Mouse (Mus musculus) hindbrain, embryonic 10.5 days (tissue): ENCODE results near the gene Ppp2r3a. TPM values are rescaled to one million over a fixed set of nuclear protein-coding genes. Genes with fewer than 3 reads are reported as not detected.

Experiments
- DNase-seq: peaks from one replicate; pipeline ENCODE4 v3.0.0-alpha.2; 2017; ENCODE audit warnings: low spot score
- H3K27ac ChIP-seq: fragments of 300-500 bp; sonication (generic); 2 replicates; pipeline ENCODE4 v1.5.1; 2016; ENCODE audit warnings: mild to moderate bottlenecking, moderate library complexity
- H3K27me3 ChIP-seq: fragments of 300-500 bp; sonication (generic); 2 replicates; pipeline ENCODE4 v1.6.1; 2016; ENCODE audit warnings: mild to moderate bottlenecking; ENCODE audit not compliant: poor library complexity, insufficient read depth, severe bottlenecking
- H3K36me3 ChIP-seq: fragments of 300-500 bp; sonication (generic); 2 replicates; pipeline ENCODE4 v1.6.1; 2016; ENCODE audit warnings: mild to moderate bottlenecking, moderate library complexity
- H3K4me1 ChIP-seq: fragments of 300-500 bp; sonication (generic); replicated peaks from 2 replicates; pipeline ENCODE4 v1.6.1; 2016; ENCODE audit warnings: mild to moderate bottlenecking
- H3K4me3 ChIP-seq: fragments of 300-500 bp; sonication (generic); 2 replicates; pipeline ENCODE4 v1.5.1; 2016; ENCODE audit warnings: mild to moderate bottlenecking, moderate library complexity
- H3K9me3 ChIP-seq: fragments of 300-500 bp; sonication (generic); 2 replicates; pipeline ENCODE4 v1.6.1; 2016; ENCODE audit warnings: mild to moderate bottlenecking, moderate library complexity
- WGBS: fragments of 180-500 bp; shearing (Covaris S2); methylation state at CpG from one replicate; pipeline ENCODE4 v1.1.7; 2016; 5-methylcytosine and 5-hydroxymethylcytosine counted together
- polyA plus RNA-seq: library from polyadenylated mRNA; unstranded; fragments of >200 nt; fragmentation: Nextera tagmentation; extraction: Ambion mirVana; gene quantifications from 2 replicates; pipeline ENCODE4 v1.2.1, GENCODE M21; 2016

The Ppp2r3a gene
- polyA plus RNA-seq, 1 experiment from 2014 or later: 9.5 TPM

- Histone ChIP-seq H3K4me1 (peaks cover 19% of the 10 kb centered on the region), H3K27ac (no peak overlapping the region), H3K4me3 (no peak overlapping the region), H3K36me3 (no peaks in the 10 kb centered on the region), H3K27me3 (no peaks in the 10 kb centered on the region), H3K9me3 (no peaks in the 10 kb centered on the region)
- DNase-seq: no peak
- WGBS: 74% methylated on average over 7 of the region's 7 CpGs
Measured at GRCm38 (mm10) chr9:101247541-101247940, 4.1 kb downstream of the Ppp2r3a start.

DNA sequence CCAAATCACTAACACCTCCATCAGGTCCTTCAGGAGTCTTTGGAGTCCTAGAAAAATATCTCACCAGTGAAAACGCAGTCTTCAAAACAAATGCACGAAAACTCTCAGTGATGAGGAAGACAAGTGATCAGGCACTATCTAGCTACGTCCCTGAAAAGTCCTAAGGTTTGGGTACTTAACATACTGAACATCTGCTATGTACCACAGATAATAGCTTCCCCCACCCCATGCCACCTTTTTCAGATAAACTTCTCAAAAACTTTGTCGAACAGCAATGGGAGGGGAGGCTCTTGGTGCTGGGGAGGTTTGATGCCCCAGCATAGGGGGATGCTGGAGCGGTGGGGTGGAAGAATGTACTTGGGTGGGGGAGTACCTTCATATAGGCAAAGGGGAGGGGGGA lies 6.1 kb downstream of the Ppp2r3a start:
- Histone ChIP-seq H3K9me3 (no peaks in the 10 kb centered on the region), H3K4me3 (no peak overlapping the region), H3K36me3 (no peaks in the 10 kb centered on the region), H3K27me3 (no peaks in the 10 kb centered on the region), H3K4me1 (peaks cover 14% of the 10 kb centered on the region), H3K27ac (no peak overlapping the region)
- DNase-seq: no peak
- WGBS: 96% methylated on average over 5 of the region's 5 CpGs

DNA sequence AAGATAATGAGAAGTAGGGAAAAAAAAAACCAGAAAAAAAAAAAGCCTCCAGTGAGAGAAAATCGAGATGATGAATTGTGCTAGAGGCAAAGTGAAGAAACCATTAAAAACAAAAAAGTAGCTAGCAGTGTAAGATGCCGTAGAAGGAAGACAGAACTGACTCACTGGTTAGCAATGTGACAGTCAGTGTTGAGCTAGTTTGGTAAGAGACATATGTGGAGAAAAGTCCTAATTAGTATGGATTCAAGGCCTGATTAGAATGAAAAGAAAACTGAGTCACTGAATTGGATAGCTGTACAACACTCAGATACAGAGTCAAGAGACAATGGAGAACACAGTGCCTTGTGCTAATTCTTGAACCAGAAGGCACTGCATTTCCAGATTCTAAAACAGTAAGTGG lies 7.9 kb downstream of the Ppp2r3a start:
- Histone ChIP-seq H3K36me3 (no peaks in the 10 kb centered on the region), H3K4me1 (no peaks in the 10 kb centered on the region), H3K27ac (no peak overlapping the region), H3K4me3 (no peak overlapping the region), H3K9me3 (no peaks in the 10 kb centered on the region), H3K27me3 (no peaks in the 10 kb centered on the region)
- WGBS: 71% methylated on average over 2 of the region's 2 CpGs
- DNase-seq: no peak

DNA sequence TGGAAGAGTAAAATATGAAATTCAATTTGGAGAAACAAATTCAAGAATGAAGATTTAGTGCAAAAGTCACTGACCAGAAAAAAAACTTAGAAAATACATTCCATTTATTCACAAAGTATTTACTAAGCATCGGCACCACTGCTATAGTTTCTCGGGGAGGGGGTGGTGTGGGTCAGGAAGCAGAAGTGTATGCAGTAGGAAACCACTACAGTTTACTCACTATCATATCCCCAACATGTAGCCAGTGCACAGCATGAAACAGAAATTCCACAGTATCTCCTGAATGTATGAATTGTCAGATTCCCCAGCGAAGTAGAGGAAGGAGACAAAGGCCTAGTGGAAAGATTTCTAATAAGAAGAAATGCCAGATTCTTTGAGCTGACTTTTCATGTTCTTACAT lies 11.4 kb downstream of the Ppp2r3a start:
- 87% methylated on average over 3 of the region's 3 CpGs for WGBS
- H3K27ac ChIP-seq: no peak overlapping the region
- no peak overlapping the region for H3K4me3 ChIP-seq
- no peaks in the 10 kb centered on the region for H3K4me1 ChIP-seq
- H3K36me3 ChIP-seq: no peaks in the 10 kb centered on the region
- H3K9me3 ChIP-seq: no peaks in the 10 kb centered on the region
- H3K27me3 ChIP-seq: no peaks in the 10 kb centered on the region
- no peak for DNase-seq

- 85% methylated on average over 2 of the region's 2 CpGs for WGBS
- H3K36me3 ChIP-seq: no peaks in the 10 kb centered on the region
- DNase-seq: no peak
- no peaks in the 10 kb centered on the region for H3K4me1 ChIP-seq
- no peak overlapping the region for H3K4me3 ChIP-seq
- H3K27ac ChIP-seq: no peak overlapping the region
- H3K27me3 ChIP-seq: no peaks in the 10 kb centered on the region
- no peaks in the 10 kb centered on the region for H3K9me3 ChIP-seq
Measured at GRCm38 (mm10) chr9:101235786-101236185, 15.8 kb downstream of the Ppp2r3a start.

- Histone ChIP-seq H3K9me3 (no peaks in the 10 kb centered on the region), H3K36me3 (no peaks in the 10 kb centered on the region), H3K4me3 (no peak overlapping the region), H3K27me3 (no peaks in the 10 kb centered on the region), H3K27ac (no peak overlapping the region), H3K4me1 (no peaks in the 10 kb centered on the region)
- WGBS: 77% methylated on average over 6 of the region's 6 CpGs
- DNase-seq: no peak
Measured at GRCm38 (mm10) chr9:101232034-101232433, 19.6 kb downstream of the Ppp2r3a start.

DNA sequence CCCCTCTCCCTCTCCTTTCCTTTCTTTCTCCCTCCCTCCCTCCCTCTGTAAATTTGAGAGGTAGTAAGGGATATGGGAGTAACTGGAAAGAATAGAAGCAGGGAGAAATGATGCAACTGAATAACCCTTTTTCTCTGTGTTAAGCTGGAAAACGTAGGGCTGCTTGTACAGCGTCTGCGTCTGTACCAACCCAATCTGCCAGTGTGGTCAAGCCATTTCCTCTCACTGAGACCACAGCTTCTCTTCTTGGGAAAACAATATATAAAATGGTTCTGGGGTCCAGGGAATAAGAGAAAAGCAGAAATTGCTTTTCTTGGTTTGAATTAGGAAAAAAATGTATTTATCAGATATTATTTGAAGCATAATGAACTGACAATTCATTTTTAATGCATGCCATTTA lies 21.6 kb downstream of the Ppp2r3a start:
- Histone ChIP-seq H3K27ac (no peak overlapping the region), H3K4me3 (no peak overlapping the region), H3K36me3 (no peaks in the 10 kb centered on the region), H3K4me1 (no peaks in the 10 kb centered on the region), H3K9me3 (no peaks in the 10 kb centered on the region), H3K27me3 (no peaks in the 10 kb centered on the region)
- WGBS: 97% methylated on average over 3 of the region's 3 CpGs
- DNase-seq: no peak

DNA sequence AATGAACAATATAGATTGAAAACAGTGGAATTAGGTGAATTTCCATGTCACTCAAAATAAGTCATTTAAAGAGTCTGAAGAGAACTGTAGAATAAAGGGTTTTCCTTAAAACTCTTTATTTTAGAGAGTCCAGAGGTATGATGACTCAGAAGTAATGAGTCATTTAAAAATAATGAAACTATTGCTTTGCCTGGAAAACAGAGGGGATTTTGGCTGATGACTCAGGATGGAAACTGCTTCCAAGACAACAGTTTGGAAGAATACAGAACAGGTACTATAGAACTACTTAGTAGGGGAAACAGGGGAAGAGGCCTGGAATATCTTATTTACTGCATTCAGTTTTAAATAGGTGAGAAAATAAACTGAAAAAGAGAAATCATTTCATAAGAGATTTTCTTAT lies 22.7 kb downstream of the Ppp2r3a start:
- DNase-seq: no peak
- Histone ChIP-seq H3K36me3 (no peaks in the 10 kb centered on the region), H3K27me3 (no peaks in the 10 kb centered on the region), H3K4me1 (no peaks in the 10 kb centered on the region), H3K9me3 (no peaks in the 10 kb centered on the region), H3K4me3 (no peak overlapping the region), H3K27ac (no peak overlapping the region)

DNA sequence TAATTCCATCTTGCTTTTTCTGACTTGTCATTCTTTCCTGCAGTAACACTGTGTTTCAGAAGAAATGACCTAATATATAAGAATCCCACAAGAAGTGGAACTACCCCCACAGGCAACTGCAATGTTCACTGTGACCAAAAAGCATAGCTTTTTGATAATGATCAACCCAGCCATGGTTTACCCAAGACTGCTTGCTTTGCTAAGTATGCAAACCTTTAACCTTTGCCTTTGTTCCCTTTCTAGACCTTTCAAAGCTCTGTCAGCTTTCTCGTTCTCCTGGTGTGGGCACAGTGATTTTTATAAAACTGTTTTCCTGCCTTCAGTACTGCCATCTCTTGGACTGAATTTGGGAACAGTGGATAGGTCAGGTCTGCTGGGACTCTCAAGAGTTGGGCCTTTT lies 43.6 kb downstream of the Ppp2r3a start:
- H3K4me1 ChIP-seq: 0 out of 2 replicates have a peak, but pooled peaks cover 4% of the 10 kb centered on the region
- H3K27me3 ChIP-seq: no peaks in the 10 kb centered on the region
- H3K27ac ChIP-seq: no peak overlapping the region
- no peaks in the 10 kb centered on the region for H3K9me3 ChIP-seq
- no peak overlapping the region for H3K4me3 ChIP-seq
- DNase-seq: no peak
- no peaks in the 10 kb centered on the region for H3K36me3 ChIP-seq
- 26% methylated on average over 1 of the region's 1 CpGs for WGBS

- WGBS: 82% methylated on average over 4 of the region's 4 CpGs
Measured at GRCm38 (mm10) chr9:101206516-101206915, 45.1 kb downstream of the Ppp2r3a start.

GRCm38 (mm10) chr9:101205216-101205615 lies 46.4 kb downstream of the Ppp2r3a start:
- 73% methylated on average over 1 of the region's 1 CpGs for WGBS
- no peak overlapping the region for H3K27ac ChIP-seq
- peaks cover 7% of the 10 kb centered on the region; the same call in 1 of the 2 replicates for H3K4me1 ChIP-seq
- H3K27me3 ChIP-seq: no peaks in the 10 kb centered on the region
- no peaks in the 10 kb centered on the region for H3K36me3 ChIP-seq
- no peak for DNase-seq
- no peak overlapping the region for H3K4me3 ChIP-seq
- H3K9me3 ChIP-seq: no peaks in the 10 kb centered on the region

More at GRCm38 (mm10) chr9:101206516-101206915, 45.1 kb downstream of the Ppp2r3a start:
- H3K27ac ChIP-seq: no peak overlapping the region
- no peak for DNase-seq
- no peaks in the 10 kb centered on the region for H3K36me3 ChIP-seq
- H3K9me3 ChIP-seq: no peaks in the 10 kb centered on the region
- no peak overlapping the region for H3K4me3 ChIP-seq
- H3K4me1 ChIP-seq: 0 out of 2 replicates have a peak, but pooled peaks cover 4% of the 10 kb centered on the region
- no peaks in the 10 kb centered on the region for H3K27me3 ChIP-seq

GRCm38 (mm10) chr9:101204059-101204458 lies 47.5 kb downstream of the Ppp2r3a start:
- DNase-seq: no peak
- WGBS: 94% methylated on average over 3 of the region's 3 CpGs
- no peaks in the 10 kb centered on the region for H3K9me3 ChIP-seq
- H3K27me3 ChIP-seq: no peaks in the 10 kb centered on the region
- H3K36me3 ChIP-seq: no peaks in the 10 kb centered on the region
- no peak overlapping the region for H3K4me3 ChIP-seq
- H3K27ac ChIP-seq: no peak overlapping the region
- peaks cover 7% of the 10 kb centered on the region; the same call in 1 of the 2 replicates for H3K4me1 ChIP-seq

- Histone ChIP-seq H3K9me3 (no peaks in the 10 kb centered on the region), H3K4me3 (no peak overlapping the region), H3K4me1 (peaks cover 3% of the 10 kb centered on the region; the same call in 1 of the 2 replicates), H3K36me3 (no peaks in the 10 kb centered on the region), H3K27me3 (no peaks in the 10 kb centered on the region), H3K27ac (no peak overlapping the region)
- no peak for DNase-seq
- WGBS: 57% methylated on average over 5 of the region's 5 CpGs
Measured at GRCm38 (mm10) chr9:101200627-101201026, 51.0 kb downstream of the Ppp2r3a start.

DNA sequence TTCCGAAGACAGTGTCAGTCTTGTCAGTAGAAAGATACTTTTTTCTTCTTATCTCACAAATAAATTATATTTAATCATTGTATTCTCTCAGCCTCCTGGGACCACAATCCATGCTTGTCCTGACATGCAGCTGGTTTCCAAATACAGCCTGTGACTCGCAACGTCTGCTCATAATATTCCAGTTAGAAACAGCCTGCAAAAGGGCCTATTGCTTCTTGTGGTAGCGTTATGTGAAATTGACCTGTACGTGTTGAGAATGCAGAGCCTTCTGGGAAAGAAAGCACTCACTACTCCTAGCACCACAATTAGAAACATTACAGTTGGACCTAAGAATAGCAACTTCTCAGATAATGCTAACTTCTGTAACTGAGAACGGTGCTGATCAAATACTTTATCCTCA lies 52.8 kb downstream of the Ppp2r3a start:
- H3K9me3 ChIP-seq: no peaks in the 10 kb centered on the region
- 90% methylated on average over 6 of the region's 6 CpGs for WGBS
- no peak for DNase-seq
- H3K27me3 ChIP-seq: no peaks in the 10 kb centered on the region
- no peak overlapping the region for H3K27ac ChIP-seq
- H3K4me1 ChIP-seq: peaks cover 3% of the 10 kb centered on the region; the same call in 1 of the 2 replicates
- no peak overlapping the region for H3K4me3 ChIP-seq
- no peaks in the 10 kb centered on the region; the same call in 1 of the 2 replicates for H3K36me3 ChIP-seq
